Mouse (Mus musculus): ENCODE measurements around the gene Shank1.

The Shank1 gene

GRCm38 (mm10) chr7:44337121-44337849, 27.2 kb downstream of the Shank1 start:
- in situ Hi-C loops (cut with MboI, MseI), result no loop called here

- in situ Hi-C loops (cut with MboI, MseI), result no loop called here
These were observed 30.2 kb downstream of the Shank1 start for GRCm38 (mm10) chr7:44340226-44340625.

- in situ Hi-C loops (cut with MboI, MseI), result no loop called here
These were observed 31.1 kb downstream of the Shank1 start for GRCm38 (mm10) chr7:44341119-44341518.

GRCm38 (mm10) chr7:44341714-44342113, 31.7 kb downstream of the Shank1 start:
- in situ Hi-C loops (cut with MboI, MseI), result no loop called here

- in situ Hi-C loops (cut with MboI, MseI), result no loop called here
These were observed 33.5 kb downstream of the Shank1 start for GRCm38 (mm10) chr7:44343459-44344015.

- in situ Hi-C loops (cut with MboI, MseI), result loop anchor here (5.0 kb wide), 1 partner anchor 77 kb away; no protein-coding TSS in a partner anchor
These were observed 34.6 kb downstream of the Shank1 start for GRCm38 (mm10) chr7:44344622-44345021.

- in situ Hi-C loops (cut with MboI, MseI), result loop anchor here (5.0 kb wide), 1 partner anchor 82 kb away; no protein-coding TSS in a partner anchor
These were observed 39.0 kb downstream of the Shank1 start for GRCm38 (mm10) chr7:44349043-44349442.

GRCm38 (mm10) chr7:44350957-44351711, 41.1 kb downstream of the Shank1 start:
- in situ Hi-C loops (cut with MboI, MseI), result loop anchor here (5.0 kb wide), 1 partner anchor 44 kb away; the partner anchor contains the start of gene Clec11a

- in situ Hi-C loops (cut with MboI, MseI), result loop anchor here (5.0 kb wide), 1 partner anchor 45 kb away; the partner anchor contains the start of gene Clec11a
These were observed 42.1 kb downstream of the Shank1 start for GRCm38 (mm10) chr7:44351881-44352749.

- in situ Hi-C loops (cut with MboI, MseI), result loop anchor here (5.0 kb wide), 1 partner anchor 46 kb away; the partner anchor contains the start of gene Clec11a
These were observed 42.9 kb downstream of the Shank1 start for GRCm38 (mm10) chr7:44352750-44353600.

- in situ Hi-C loops (cut with MboI, MseI), result loop anchor here (5.0 kb wide), 1 partner anchor 46 kb away; the partner anchor contains the start of gene Clec11a
These were observed 43.7 kb downstream of the Shank1 start for GRCm38 (mm10) chr7:44353601-44354340.

- in situ Hi-C loops (cut with MboI, MseI), result no loop called here
These were observed 45.4 kb downstream of the Shank1 start for GRCm38 (mm10) chr7:44355411-44355810.

- in situ Hi-C loops (cut with MboI, MseI), result no loop called here
These were observed 46.8 kb downstream of the Shank1 start for GRCm38 (mm10) chr7:44356590-44357481.

GRCm38 (mm10) chr7:44357531-44357930, 47.5 kb downstream of the Shank1 start:
- in situ Hi-C loops (cut with MboI, MseI), result no loop called here

GRCm38 (mm10) chr7:44358012-44358411, 48.0 kb downstream of the Shank1 start:
- in situ Hi-C loops (cut with MboI, MseI), result no loop called here

GRCm38 (mm10) chr7:44358886-44359654, 49.0 kb downstream of the Shank1 start:
- in situ Hi-C loops (cut with MboI, MseI), result no loop called here

GRCm38 (mm10) chr7:44359908-44360672, 50.0 kb downstream of the Shank1 start:
- in situ Hi-C loops (cut with MboI, MseI), result no loop called here

All from T-helper 2 cell (primary cell).